Mouse (Mus musculus) liver (tissue): ENCODE measurements at regions not wholly inside any gene's neighbourhood (a gene's known extent, or its start where the extent isn't known, plus 50 kb on each side); places are given as distances from the start of the nearest gene placed in this dataset.
"Not testable (repeated sequence)": the region's sequence is repeated elsewhere in the genome, so short reads cannot be mapped to it uniquely, and the experiment has no call there.

Source experiments
- DNase-seq: peaks from one replicate; pipeline ENCODE4 v3.0.0-alpha.2; 2020; ENCODE audit warnings: mixed read lengths

DNA sequence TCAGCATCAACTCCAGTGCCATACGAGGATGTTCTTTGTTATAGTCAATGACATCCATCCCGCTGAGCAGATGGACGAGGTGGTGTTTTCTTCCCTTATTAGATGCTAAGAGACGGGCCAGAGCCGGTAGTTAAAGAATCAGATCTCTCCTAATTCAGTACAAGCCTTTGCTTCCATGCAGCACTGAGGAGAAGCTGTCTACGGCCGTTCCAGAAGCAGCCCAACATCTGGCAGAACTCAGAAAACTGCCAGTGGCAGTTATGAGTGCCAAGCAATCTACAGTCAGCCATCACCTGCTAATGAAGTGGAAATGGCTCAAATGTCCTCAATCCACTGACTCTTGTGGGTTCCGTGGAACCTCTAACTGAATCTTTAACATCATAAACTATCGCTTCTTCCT lies 141.3 kb upstream of the Fam3c start:
- no peak for DNase-seq

DNA sequence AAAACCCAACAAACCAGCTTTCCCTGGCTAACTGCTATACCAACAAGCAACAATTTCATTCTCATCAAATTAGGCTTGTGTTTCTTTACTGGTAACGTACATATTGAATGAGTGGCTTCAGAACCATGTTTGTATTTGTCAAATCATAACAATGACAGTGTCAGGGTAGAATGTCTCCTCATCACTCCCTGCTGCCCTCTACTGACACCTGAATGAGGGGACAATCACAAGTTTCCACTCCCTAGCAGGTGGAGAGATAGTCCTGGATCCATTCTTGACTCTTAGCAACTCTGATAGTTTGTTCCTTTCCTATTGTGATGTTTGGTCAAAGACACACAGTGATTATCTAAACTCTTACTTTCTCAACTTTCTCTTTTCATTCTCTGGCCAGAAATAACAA lies 140.4 kb upstream of the Fam3c start:
- no peak for DNase-seq

DNA sequence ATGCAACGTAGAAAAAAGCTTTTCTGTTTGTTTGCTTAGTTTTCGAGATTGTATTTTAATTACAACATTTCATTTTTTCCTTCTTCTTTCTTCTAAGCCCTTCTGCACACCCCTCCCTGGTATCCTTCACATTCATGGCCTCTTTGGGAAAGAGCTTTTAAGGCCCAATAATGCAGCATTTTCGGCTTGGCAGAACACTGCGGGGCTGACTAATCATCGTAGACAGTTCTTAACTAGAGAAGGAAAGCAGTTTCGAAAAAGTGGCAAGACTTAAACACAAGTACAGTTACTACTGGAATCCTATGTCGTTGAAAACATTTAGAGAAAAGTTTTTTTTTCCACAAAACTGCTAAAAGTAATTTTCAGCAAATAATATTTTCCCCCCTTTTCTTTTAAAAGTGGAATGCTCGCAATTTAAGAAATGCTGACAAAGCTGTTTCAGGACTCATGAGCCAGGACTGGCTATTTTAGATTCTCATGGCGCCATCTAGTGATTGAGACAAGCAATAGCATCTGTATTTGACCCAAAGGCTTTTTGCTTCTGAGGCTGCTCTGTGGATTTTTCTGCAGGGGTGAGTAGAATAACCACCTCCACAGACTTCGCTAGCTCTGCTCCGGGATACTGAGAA lies 137.7 kb upstream of the Fam3c start:
- no peak for DNase-seq

DNA sequence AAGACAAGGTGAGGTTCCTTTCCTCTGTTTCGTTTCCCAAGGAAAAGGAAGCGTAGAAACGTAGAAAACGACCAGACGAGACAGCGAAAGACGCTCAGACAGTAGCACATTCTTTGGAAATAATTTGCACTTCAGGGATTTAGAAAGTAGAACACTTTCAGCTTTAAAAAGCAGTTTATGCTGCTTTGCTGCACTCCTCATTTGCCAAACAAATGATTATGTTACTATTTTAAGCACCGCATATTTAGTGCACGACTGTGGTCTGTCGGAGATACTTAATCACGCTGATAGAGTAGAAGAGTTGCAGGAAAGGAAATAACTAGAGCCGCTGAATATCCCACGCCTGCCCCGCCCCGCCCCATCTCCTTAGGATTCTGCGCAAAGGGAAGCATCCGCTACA lies 136.9 kb upstream of the Fam3c start:
- DNase-seq: no peak

DNA sequence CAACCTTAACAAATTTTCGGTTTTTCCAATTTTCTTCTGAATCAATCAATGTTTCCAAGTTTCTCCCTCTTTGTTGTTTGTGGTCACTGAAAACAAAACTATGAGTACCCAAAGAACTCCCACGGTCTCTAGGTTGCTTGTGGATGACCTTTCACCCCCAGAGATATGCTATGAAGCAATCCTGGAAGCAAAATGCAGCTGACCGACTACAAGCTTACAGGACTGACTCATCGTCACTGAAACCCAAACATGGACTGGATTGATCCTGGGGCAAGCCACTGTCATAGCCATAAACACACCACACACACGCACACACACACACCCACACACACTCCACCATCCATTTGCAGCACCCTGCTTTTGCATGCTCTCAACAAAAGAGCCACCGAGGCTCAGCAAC lies 134.7 kb upstream of the Fam3c start:
- no peak for DNase-seq

DNA sequence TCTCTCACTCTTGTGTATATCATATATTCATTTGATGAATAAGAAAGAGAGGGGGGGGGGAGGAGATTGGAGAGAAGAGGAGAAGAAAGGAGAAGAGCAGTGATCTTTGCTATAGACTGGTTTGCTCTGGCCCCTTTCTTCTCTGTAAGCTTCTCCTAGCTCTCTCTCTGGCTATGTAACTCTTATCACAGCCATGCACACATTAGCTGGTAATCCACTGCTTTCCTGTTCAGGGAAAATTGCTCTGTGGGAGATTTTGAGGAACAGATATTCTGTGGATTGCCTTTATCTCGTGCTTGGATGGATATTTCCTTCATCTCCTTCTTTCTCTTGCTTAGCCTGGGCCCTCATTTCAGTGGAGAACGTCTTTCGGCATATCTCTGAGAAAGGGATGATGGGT lies 131.4 kb upstream of the Fam3c start:
- DNase-seq: no peak

DNA sequence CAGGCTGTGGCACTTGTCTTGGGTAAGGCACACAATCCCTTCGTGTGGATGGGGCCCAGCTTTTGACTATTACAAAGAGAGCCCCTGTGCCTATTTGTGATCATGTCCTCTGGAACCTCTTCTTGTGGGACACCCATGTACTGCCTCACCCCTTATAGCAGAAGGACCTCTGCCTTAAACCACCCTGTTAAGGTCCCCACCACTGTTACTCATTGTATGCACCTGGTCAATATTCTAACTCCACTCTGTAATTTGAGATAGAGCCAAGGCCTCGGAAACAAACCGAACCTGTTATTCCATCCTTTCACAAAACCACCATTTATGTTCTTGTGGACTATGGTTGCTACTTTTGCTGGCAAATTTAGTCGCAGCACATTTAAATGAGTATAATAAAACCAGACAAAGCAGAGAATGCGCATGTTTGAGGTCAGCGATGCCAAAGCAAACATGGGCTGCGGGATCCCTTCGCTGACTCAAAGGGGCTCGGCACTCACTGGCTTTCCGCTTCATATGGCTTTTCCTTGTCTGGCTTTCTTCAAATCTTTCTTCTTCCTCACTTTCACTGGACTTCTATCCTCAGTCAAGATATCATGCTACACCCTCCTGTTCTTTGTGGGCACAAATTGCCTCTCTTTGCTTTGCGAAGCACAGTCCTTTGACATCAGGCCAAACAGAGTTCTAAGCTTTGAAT lies 129.9 kb upstream of the Fam3c start:
- DNase-seq: no peak

DNA sequence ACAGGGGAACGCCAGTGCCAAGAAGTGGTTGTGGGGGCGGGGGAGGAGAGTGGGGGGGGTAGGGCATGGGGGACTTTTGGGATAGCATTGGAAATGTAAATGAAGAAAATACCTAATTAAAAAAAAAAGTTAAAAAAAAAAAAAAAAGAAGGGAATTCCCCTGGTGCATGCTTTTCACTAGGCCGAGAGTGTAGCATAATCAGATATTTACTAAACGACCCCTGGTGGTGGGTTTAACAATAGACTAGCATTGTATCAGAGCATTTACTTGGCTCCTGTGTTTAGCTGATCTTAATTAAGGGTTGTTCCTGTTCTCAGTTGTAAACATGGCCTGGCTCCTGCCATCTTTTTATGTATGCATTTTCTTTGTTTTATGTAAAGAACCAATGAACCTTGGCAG lies 126.2 kb upstream of the Fam3c start:
- DNase-seq: not testable (repeated sequence)

DNA sequence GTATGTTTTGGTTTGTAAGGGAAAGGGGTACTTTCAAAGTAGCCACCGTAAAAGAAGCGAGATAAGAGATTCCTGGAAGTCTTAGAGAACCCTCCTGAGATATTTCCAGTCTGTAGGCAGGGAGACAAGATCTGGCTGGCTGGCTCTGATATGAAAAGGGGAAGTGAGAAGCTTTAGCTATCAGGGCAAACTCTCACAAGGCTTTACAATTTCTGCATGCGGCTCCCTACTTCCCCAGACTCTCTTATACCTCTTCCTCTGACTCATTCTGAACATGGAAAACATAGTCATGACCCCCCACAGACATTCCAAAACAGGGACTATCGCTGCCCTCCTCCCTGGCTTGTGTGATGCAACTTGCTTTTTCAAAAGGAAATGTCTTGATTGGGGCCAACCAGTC lies 118.6 kb upstream of the Fam3c start:
- DNase-seq: peak; percentile 7

DNA sequence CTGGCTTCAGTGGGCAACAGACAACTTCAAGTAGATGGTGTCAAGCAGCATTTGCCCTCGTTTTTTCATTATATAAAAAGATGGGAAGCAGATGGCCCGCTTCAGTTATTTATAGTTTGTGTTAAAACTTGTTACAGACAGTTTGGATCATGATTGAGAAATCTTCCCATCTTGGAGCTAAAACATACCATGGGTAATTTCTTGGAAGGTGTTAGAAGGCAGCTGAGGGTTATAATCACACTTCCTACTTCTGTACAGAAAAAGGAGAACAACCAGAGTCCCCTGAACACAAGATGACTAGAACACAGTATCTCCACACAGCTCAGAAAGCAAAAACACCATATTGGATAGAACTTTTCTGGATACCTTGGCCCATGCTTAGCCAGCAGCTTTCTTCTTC lies 118.0 kb upstream of the Fam3c start:
- no peak for DNase-seq

DNA sequence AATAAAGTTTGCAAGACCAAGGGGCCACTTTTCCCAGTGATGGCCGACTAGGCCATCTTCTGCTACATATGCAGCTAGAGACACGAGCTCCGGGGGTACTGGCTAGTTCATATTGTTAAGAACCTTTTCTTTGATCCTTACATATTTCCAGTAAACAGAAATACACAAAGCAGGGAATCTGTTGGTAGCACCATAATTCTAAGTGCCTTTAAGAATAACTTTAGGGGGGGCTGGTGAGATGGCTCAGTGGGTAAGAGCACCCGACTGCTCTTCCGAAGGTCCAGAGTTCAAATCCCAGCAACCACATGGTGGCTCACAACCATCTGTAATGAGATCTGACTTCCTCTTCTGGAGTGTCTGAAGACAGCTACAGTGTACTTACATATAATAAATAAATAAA lies 116.4 kb upstream of the Fam3c start:
- not testable (repeated sequence) for DNase-seq

DNA sequence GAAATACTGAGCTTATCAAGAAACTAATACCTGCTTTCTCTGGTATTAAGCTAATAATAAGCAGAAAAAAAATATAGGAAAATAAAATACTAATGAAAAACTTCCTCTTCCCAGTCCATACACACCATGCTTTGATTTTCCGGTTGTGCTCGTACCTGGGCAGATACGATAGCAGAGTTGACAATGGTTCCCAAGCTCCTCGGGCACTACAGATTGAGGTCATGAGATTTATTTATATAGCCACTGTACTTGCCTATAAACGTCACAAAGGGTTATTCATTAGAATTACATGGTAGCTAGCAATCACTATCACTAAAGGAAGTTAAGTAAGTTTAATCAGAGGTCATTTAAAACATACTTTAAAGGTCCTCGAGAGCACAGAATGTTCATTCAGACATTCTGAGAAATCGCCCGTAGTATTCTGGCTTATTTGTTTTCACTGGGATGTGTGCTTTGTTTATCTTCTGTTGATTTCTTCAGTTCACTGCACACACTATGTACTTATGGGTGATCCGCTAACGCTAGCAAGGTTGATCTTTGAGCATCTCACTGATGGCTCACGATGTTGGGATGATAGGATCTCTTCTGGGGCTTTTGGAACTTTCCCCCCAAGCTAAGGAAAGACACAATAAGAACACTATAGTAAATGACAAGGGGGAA lies 111.4 kb upstream of the Fam3c start:
- no peak for DNase-seq

DNA sequence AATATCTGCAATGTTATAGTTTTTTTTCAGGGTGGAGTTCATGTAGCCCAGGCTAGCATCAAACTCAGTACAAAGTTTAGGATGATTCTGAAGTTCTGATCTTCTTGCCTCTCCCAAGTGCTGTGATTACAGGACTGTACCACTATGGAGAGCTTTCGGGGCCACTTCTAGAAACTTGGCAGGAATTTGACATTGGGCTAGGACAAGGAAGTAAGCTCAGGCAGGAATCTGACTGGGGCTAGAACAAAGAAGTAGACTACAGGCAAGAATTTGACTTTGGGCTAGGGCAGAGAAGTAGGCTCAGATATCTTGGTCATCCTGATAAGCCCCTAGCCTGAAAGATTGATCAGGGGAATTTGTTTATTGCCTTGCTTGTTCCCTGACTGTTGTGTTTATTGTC lies 109.9 kb upstream of the Fam3c start:
- no peak for DNase-seq

DNA sequence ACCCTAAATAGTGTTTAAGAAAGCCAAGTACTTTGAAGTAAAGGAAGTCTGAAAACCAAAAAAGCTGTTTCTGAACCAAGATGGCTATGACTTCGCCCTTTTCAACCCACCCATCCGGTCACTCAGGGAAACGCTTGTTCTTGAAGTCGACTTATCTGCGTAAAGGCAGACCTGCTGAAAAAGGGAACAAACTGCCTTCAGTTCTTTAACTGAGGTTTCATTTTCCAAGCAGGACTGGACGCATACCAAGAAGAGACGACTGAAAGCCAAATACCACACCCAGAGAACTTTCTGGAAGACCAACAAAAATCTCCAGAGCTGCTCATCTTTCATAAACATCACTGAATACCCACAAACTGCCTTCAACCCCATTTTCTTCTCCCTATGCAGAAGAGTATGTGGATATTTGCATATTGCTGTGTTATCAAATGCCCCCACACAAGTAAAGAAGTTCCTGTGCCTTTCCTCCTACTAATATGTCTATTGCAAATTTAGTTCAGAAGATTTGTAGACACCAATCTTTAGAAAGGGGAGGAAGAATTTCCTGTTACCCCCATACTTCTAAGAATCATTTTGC lies 103.5 kb upstream of the Fam3c start:
- no peak for DNase-seq

DNA sequence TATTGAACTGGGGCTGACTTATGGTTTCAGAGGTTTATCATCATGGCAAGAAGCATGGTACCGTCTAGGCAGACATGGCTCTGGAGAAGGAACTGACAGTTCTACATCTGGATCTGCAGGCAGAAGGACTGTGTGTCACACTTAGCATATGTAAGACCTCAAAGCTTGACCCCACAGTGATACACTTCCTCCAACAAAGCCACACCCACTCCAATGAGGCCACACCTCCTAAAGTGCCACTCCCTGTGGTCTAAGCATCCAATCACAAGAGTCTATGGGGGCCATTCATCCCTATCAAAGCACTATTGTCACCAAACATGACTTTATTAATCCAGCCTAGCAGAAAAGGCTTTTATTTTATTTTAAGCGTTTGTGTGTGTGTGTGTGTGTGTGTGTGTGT lies 96.2 kb upstream of the Fam3c start:
- no peak for DNase-seq

DNA sequence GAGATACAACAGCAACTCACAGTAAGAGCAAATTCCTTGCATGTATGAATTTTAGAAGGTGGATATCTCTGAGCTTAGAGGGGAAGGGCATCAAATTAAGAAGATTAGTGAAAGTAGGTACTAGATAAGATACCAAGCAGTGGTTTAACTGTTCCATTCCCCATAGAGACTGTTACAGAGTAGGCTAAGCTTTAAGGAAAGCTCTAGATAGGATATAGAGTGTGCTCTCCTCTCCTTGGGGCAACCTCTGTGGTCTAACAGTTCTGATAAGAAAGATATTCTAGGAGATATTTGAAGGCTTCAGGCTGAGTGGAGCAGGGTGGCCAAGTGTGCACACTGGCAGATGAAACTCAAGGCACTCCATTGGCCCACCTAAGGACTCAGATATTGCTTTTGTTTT lies 94.5 kb upstream of the Fam3c start:
- no peak for DNase-seq

DNA sequence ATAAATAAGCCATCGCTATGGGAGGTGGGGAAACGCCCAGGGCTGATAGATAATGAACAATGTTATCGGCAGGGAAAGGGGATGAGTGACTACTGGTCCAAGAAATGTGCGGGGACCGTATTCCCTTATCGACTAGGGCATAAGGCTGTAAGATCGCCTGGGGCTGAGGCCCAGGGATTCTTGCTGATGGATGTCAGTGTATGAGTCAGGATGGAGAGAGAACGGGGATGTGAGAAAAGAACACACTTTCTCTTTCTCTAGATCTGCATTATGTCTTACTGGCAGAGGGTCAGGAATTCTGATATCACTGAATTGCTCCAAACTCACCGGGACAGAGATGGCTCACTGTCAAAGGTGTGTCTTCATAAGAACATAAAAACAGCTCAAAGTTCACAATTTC lies 92.9 kb upstream of the Fam3c start:
- DNase-seq: no peak

DNA sequence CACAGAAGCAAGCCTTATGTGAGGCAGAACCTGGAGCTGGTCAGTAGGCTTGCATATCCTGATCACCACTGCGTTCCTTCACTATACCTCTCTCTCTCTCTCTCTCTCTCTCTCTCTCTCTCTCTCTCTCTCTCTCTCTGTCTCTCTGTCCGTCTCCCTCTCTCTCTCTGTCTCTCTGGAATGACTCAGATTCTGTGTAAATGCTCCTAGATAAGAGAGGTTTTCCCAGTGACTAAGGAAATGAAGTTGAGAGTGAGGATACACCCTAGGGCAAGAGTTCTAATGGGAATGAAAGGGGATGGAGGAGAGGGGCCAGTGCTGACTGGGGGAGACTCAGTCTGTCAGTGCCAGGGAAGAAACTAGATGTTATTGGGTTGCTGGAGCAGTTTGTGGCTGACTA lies 91.6 kb upstream of the Fam3c start:
- DNase-seq: no peak

DNA sequence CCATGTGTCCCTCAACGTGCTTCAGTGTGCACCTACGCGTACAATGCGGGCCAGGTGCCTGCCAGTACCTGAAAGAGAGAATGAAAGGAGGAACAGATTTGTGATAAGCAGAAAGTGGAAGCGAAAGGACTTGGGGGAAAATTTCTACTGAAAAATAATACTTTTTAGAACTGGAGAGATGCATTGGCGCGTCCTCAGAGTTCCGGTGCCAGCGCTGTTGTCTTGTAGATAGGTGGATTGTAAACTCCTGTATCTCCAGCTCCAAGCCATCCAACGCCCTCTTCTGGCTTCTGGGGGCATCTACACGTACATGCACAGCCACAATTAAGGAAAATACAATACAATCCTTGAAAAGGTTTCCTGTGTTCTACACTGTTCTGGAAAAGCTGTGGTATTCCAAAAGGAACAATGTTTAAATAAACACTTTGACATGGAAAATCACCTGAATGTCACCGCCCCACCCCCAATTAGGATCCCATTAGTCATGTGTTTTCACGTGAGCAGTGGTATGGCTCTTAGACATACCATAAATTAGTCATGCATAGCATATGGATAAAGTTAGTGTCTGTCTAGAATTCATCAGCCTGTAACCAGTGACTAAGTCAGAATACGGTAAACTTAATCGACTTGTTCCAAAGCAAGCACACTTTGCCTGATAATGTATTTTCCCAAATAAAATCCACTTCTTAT lies 90.7 kb upstream of the Fam3c start:
- DNase-seq: no peak

DNA sequence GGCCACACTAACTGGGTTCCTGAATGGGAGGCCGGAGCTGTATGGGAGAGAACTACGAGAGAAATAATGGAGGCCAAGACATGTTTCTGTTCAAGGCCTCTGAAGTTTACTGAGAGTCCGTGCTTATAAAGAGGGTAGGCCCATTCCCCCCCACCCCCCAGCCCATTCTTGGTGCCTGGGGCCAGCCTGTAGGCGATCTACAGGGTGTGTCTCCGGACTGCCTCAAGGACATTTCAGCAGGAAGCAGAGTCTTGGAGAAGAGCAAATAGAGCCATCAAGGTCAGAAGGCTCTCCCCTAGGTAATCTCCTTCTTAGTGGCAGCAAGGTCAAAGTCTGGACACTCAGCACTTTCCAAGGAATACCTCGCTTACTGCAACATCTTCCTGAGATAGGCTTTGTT lies 88.8 kb upstream of the Fam3c start:
- DNase-seq: not testable (repeated sequence)

DNA sequence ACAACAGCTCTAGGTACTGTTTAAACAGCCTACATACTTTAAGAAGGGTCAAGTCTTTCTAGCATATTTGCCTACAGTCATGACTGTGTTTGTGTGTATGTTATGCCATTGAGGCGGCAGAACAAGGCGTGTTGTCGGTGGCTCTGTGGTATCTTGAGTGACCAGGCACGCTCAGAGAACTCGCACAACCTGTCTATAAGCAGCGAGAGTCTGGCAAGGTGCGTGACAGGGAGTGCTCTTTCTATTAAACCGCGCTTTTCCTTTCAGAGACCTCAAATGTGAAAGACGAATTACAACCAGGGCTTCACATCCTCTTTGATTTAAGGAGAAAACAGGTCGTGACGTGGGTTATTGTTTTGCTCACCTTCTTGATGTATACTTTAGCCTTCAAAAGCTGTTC lies 88.2 kb upstream of the Fam3c start:
- DNase-seq: no peak

DNA sequence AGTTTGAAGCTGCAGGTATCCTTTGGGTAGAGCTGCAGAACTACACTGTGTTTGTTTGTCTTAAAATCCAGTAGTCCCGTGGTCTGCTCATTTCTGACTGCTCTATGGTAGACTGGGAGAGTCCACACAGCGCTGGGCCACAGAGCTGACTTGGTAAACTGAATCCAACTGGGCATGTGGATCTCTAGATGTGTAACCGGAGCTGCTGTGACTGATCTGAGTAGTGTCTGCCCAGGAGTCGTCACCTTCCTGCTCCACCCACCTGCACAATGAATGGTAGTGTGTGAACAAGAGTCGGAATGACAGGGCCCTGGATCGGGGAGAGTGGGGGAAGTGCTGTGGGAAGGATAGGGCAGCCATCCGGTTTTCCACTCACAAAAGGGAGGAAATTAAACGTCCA lies 87.5 kb upstream of the Fam3c start:
- DNase-seq: no peak

DNA sequence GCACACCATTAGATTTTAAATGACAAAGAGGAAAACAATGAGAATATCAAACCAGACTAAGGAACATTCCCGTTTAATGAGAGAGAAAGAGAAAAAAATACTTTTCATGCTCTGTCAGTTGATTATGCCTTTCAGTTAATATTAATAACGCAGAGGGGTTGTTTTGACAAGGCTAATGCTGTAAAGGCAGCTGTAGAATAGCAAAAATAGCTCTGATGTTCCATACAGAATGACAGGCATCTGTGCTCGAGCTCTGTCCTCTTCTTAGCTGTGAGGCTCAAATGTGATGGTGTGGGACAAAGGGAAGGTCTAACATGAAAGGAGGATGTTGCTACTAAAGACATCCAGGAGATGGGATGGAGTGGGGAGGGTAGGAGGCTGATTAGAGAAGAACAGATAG lies 87.1 kb upstream of the Fam3c start:
- DNase-seq: no peak

DNA sequence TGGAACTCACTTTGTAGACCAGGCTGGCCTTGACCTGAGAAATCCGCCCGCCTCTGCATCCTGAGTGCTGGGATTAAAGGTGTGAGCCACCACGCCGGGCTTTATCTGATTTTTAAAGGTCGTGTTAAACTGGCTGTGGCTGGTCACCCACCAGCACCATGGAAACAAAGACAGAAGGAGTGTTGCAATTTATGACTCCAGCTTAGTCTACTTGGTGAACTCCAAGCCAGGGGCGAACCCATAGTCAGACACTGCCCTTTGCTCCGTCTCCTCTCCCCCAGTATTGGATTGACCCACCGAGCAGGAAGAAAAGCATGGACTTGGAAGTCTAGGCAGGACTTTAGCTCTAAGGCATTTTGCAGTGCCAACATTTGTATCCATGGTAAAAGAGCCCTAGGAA lies 86.5 kb upstream of the Fam3c start:
- no peak for DNase-seq
